Mouse (Mus musculus) CH12F3 (cell line): Measurements from ENCODE around the gene Ltc4s.

Experiments used
- in situ Hi-C: fragments of 300-500 bp; cut with MboI; formaldehyde crosslinking; loops from 2 replicates; pipeline ENCODE4 v1.14.3; 2020; ENCODE audit warnings: low sequenced_read_pairs

Gene Ltc4s

GRCm38 (mm10) chr11:50225611-50226378 lies 12.6 kb downstream of the Ltc4s start:
- in situ Hi-C loops = no loop called here

- in situ Hi-C loops = no loop called here
Observed at GRCm38 (mm10) chr11:50224671-50225530, 13.5 kb downstream of the Ltc4s start.

GRCm38 (mm10) chr11:50223783-50224662 lies 14.4 kb downstream of the Ltc4s start:
- in situ Hi-C loops = no loop called here

- in situ Hi-C loops = no loop called here
Observed at GRCm38 (mm10) chr11:50222559-50223276, 15.7 kb downstream of the Ltc4s start.

- in situ Hi-C loops = no loop called here
Observed at GRCm38 (mm10) chr11:50219833-50220232, 18.6 kb downstream of the Ltc4s start.

- in situ Hi-C loops = no loop called here
Observed at GRCm38 (mm10) chr11:50217811-50218210, 20.6 kb downstream of the Ltc4s start.

GRCm38 (mm10) chr11:50216724-50217366 lies 21.6 kb downstream of the Ltc4s start:
- in situ Hi-C loops = no loop called here

- in situ Hi-C loops = no loop called here
Observed at GRCm38 (mm10) chr11:50215633-50216032, 22.8 kb downstream of the Ltc4s start.

GRCm38 (mm10) chr11:50214631-50215030 lies 23.8 kb downstream of the Ltc4s start:
- in situ Hi-C loops = no loop called here

- in situ Hi-C loops = no loop called here
Observed at GRCm38 (mm10) chr11:50212848-50213758, 25.3 kb downstream of the Ltc4s start.

GRCm38 (mm10) chr11:50212060-50212739 lies 26.2 kb downstream of the Ltc4s start:
- in situ Hi-C loops = no loop called here

GRCm38 (mm10) chr11:50211322-50212059 lies 26.9 kb downstream of the Ltc4s start:
- in situ Hi-C loops = no loop called here

- in situ Hi-C loops = no loop called here
Observed at GRCm38 (mm10) chr11:50210505-50211151, 27.8 kb downstream of the Ltc4s start, which contains the start of the genes Sqstm1 and Mgat4b. Gene Sqstm1 (minus strand): TSS chr11:50210827. Gene Mgat4b (plus strand): TSS chr11:50210890.

- in situ Hi-C loops = no loop called here
Observed at GRCm38 (mm10) chr11:50210101-50210504, 28.3 kb downstream of the Ltc4s start.

GRCm38 (mm10) chr11:50208039-50208438 lies 30.4 kb downstream of the Ltc4s start:
- in situ Hi-C loops = no loop called here

- in situ Hi-C loops = no loop called here
Observed at GRCm38 (mm10) chr11:50207344-50207743, 31.1 kb downstream of the Ltc4s start.

GRCm38 (mm10) chr11:50206037-50206436 lies 32.4 kb downstream of the Ltc4s start:
- in situ Hi-C loops = no loop called here
